Mouse (Mus musculus) liver, embryonic 14.5 days (tissue): ENCODE data around the gene Pptc7. TPM values are rescaled to one million over a fixed set of nuclear protein-coding genes. Genes with fewer than 3 reads are reported as not detected.

Experiments
- ATAC-seq: fragments of 200-750 bp; cut with Nextera tagmentation; 2 replicates; pipeline ENCODE4 v1.8.0; 2017; ENCODE audit warnings: moderate number of reproducible peaks, mild to moderate bottlenecking, moderate library complexity; ENCODE audit not compliant: insufficient read depth
- DNase-seq, 3 experiments: peaks; one replicate each; pipeline ENCODE4 v3.0.0-alpha.2; 2012 to 2013; ENCODE audit warnings: low read depth in 3 of 3, low spot score in 3 of 3
- H3K27ac ChIP-seq: fragments of 300-500 bp; sonication (generic); 2 replicates; pipeline ENCODE4 v1.5.1; 2014; ENCODE audit warnings: moderate library complexity, mild to moderate bottlenecking, control low read depth, inconsistent platforms
- H3K27me3 ChIP-seq: fragments of 300-500 bp; sonication (generic); 2 replicates; pipeline ENCODE4 v1.6.1; 2014; ENCODE audit warnings: mild to moderate bottlenecking, low read length, moderate library complexity; ENCODE audit not compliant: control insufficient read depth, insufficient read depth
- H3K36me3 ChIP-seq: fragments of 300-500 bp; sonication (generic); replicated peaks from 2 replicates; pipeline ENCODE4 v1.6.1; 2014; ENCODE audit warnings: low read depth; ENCODE audit not compliant: control insufficient read depth, insufficient read depth
- H3K4me1 ChIP-seq, 2 experiments: fragments of 200-500 bp in 1 of 2; fragments of 300-500 bp in 1 of 2; sonication (generic) in 1 of 2; replicated peaks; 2 replicates each; pipeline ENCODE4 v1.6.1; 2012 to 2014; ENCODE audit warnings: antibody characterized with exemption in 1 of 2, inconsistent platforms in 1 of 2, low read length in 1 of 2; ENCODE audit not compliant: control insufficient read depth in 2 of 2, insufficient read depth in 2 of 2
- H3K4me2 ChIP-seq: fragments of 300-500 bp; sonication (generic); 2 replicates; pipeline ENCODE4 v1.6.1; 2014; ENCODE audit warnings: low read depth, mild to moderate bottlenecking, control low read depth, moderate library complexity
- H3K4me3 ChIP-seq, 2 experiments: fragments of 200-500 bp in 1 of 2; fragments of 300-500 bp in 1 of 2; sonication (generic) in 1 of 2; 2 replicates each; pipeline ENCODE4 v1.5.1; 2012 to 2014; ENCODE audit warnings: low read depth in 2 of 2, low read length in 2 of 2, mild to moderate bottlenecking in 2 of 2, control low read depth in 1 of 2, inconsistent platforms in 1 of 2, moderate library complexity in 1 of 2; ENCODE audit not compliant: insufficient read depth in 1 of 2
- H3K9ac ChIP-seq: fragments of 300-500 bp; sonication (generic); replicated peaks from 2 replicates; pipeline ENCODE4 v1.6.1; 2014; ENCODE audit warnings: mild to moderate bottlenecking, control low read depth, moderate library complexity
- H3K9me3 ChIP-seq: fragments of 300-500 bp; sonication (generic); 2 replicates; pipeline ENCODE4 v1.6.1; 2016; ENCODE audit warnings: low read length, mixed read lengths; ENCODE audit not compliant: control insufficient read depth
- CTCF ChIP-seq: IDR thresholded peaks from 2 replicates; pipeline ENCODE4 v1.5.1; 2016; ENCODE audit warnings: antibody characterized with exemption, low read depth, control low read depth
- EP300 ChIP-seq: IDR thresholded peaks from 2 replicates; pipeline ENCODE4 v1.6.1; 2016; ENCODE audit warnings: antibody characterized with exemption, low read depth
- WGBS: fragments of 180-500 bp; shearing (Covaris S2); extraction: QIAGEN DNeasy Blood & Tissue Kit; methylation state at CpG from one replicate; pipeline ENCODE4 v1.1.7; 2014; ENCODE audit not compliant: insufficient replicate concordance; 5-methylcytosine and 5-hydroxymethylcytosine counted together
- polyA plus RNA-seq, 2 experiments: library from polyadenylated mRNA; depleted of rRNA in 1 of 2; stranded (reverse) in 1 of 2; unstranded in 1 of 2; fragments of >200 nt; fragmentation: Nextera tagmentation in 1 of 2; extraction: Ambion mirVana in 1 of 2; gene quantifications; 2 replicates each; pipeline versions ENCODE4 v1.2.1 to v1.2.3; 2012 to 2014

The Pptc7 gene
- polyA plus RNA-seq, 2 experiments = 2.7 to 3.5 TPM

- WGBS = 75% methylated on average over 14 of the region's 14 CpGs
- H3K4me1 ChIP-seq = peaks cover 0 to 10% of the 10 kb centered on the region in 2 experiments; a peak in 2 of 4 replicates
- H3K27ac ChIP-seq = no peak overlapping the region
- H3K36me3 ChIP-seq = no peaks in the 10 kb centered on the region; the same call in 1 of the 2 replicates
- H3K4me3 ChIP-seq = no peak overlapping the region
- no peak for ATAC-seq
- H3K4me2 ChIP-seq = no peak overlapping the region
- no peak for DNase-seq
- TF ChIP-seq CTCF (no peak), EP300 (no peak)
- H3K27me3 ChIP-seq = no peaks in the 10 kb centered on the region
- H3K9me3 ChIP-seq = no peaks in the 10 kb centered on the region
- no peak overlapping the region for H3K9ac ChIP-seq
These were observed 35.5 kb downstream of the Pptc7 start for GRCm38 (mm10) chr5:122319474-122320204.

DNA sequence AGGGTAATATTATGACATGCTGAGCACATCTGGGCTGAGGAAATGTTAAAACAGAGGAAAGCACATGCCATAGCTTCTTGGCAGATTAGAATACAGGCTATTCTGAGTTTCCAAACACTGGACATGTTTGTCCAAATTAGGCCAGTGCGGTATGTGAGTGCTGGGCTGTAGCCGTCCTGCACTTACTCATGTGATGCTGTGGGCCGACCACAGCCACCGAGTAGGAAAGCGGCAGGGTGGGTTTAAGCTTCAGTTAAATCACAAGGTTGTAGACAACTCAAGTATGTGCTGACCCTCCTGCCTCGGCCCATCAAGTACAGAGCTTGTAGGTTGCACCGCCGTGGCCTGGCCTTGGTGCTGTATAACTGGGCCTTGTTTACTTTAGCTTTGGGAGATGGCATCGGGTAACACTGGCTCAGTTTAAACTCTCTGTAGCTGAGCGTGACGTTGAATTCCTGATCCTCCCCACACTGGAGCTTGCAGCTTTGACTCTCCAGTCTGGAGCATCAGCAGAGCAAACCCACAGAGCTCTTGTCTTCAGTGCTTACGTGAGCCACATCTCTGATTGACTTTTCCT, 36.1 kb downstream of the Pptc7 start:
- DNase-seq (no peak), ATAC-seq (no peak)
- Histone ChIP-seq H3K27me3 (no peaks in the 10 kb centered on the region), H3K27ac (no peak overlapping the region), H3K4me2 (no peak overlapping the region), H3K4me3 (no peak overlapping the region), H3K36me3 (peaks cover 3% of the 10 kb centered on the region; the same call in 1 of the 2 replicates), H3K9ac (no peak overlapping the region), H3K4me1 (peaks cover 0 to 4% of the 10 kb centered on the region in 2 experiments; a peak in 1 of 4 replicates), H3K9me3 (no peaks in the 10 kb centered on the region)
- WGBS = 76% methylated on average over 12 of the region's 12 CpGs
- TF ChIP-seq CTCF (no peak), EP300 (no peak)

DNA sequence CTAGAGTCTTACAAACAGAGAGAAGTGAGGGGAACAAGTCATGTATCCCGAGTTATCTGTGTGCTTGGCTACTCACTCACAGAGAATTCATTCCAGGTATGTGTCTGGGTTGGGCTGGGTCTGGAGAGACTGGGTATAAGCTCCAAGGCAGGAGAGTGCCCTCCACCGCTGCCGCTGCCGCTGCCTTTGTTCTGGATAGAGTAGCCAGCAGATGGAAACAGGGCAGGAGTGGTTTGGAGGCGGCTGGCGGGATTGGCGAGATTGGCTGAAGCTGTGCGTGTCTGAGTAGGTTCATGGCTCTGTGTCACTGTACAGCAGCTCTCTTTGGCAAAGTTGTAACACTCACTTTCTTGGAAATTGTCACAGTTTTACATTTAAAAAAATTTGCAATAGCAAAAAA, 39.4 kb downstream of the Pptc7 start:
- Histone ChIP-seq H3K36me3 (peaks cover 3% of the 10 kb centered on the region; the same call in 1 of the 2 replicates), H3K27me3 (no peaks in the 10 kb centered on the region), H3K4me1 (no peaks in the 10 kb centered on the region), H3K9me3 (no peaks in the 10 kb centered on the region), H3K4me3 (no peak overlapping the region), H3K9ac (no peak overlapping the region), H3K4me2 (no peak overlapping the region), H3K27ac (no peak overlapping the region)
- no peak for ATAC-seq
- no peak for TF ChIP-seq CTCF
- no peak for TF ChIP-seq EP300
- no peak for DNase-seq
- WGBS = 80% methylated on average over 8 of the region's 8 CpGs

DNA sequence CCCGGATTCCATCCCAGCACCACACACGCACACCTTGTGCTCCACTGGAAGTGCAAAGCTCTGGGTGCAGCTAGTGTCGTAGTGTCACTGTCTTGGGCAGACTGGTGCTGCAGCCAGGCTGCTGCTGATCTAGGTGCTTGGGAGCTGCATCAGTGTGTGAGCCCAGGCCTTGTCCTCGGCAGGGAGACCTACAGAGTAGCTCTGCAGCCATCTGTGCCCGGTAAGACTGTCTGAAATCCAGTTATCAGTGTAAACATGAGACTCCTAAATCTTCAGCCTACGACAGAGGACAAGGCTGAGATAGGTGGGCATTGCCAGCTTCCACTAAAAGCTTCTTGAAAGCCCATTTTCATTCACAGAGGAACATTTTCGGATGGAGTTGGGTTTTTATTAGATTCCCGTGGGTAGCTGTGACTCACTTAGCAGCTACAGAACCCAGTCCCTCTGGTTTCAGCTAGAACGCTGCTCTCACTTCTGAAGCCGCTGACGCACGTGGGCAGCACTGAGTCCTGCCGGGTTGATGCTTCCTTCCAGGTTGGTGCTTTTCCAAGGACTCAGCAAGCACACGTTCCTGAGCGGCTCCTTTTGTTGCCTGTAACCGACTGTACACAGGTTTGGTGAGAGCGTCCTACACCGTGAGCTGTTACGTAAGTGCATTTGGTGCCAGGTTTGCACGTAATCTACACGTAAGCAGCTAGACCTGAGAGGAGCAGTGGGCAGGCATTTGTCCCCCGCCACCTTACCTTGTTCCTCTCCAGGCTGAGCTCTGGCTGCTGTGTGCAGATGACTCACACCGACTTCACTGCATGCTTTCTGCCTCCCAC, 40.7 kb downstream of the Pptc7 start:
- no peak for TF ChIP-seq CTCF
- TF ChIP-seq EP300 = no peak
- Histone ChIP-seq H3K36me3 (peaks cover 3% of the 10 kb centered on the region; the same call in 1 of the 2 replicates), H3K9ac (no peak overlapping the region), H3K4me2 (no peak overlapping the region), H3K4me1 (no peaks in the 10 kb centered on the region), H3K27me3 (no peaks in the 10 kb centered on the region), H3K4me3 (no peak overlapping the region), H3K9me3 (no peaks in the 10 kb centered on the region), H3K27ac (no peak overlapping the region)
- no peak for ATAC-seq
- no peak for DNase-seq
- WGBS = 81% methylated on average over 23 of the region's 23 CpGs

DNA sequence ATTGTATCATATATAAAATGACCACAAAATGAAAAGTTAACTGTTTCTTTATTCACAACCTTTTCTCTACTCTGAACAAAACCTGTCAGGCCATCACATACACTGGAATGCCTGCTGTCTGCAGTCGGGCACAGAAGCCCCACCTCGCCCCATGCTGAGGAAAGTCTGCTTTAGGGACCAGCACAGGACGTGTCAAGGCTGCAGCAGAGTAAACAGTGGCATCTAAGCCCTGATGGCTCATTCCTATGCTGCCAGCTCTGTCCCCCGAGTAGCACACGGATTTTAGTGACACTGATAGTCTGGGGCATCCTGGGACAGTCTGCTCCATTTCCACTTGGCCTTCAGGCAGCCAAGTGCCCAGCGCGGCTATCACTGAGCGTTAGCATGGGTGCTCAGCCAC, 41.3 kb downstream of the Pptc7 start:
- Histone ChIP-seq H3K27ac (no peak overlapping the region), H3K9ac (no peak overlapping the region), H3K27me3 (no peaks in the 10 kb centered on the region), H3K4me2 (no peak overlapping the region), H3K4me1 (no peaks in the 10 kb centered on the region), H3K36me3 (peaks cover 3% of the 10 kb centered on the region; the same call in 1 of the 2 replicates), H3K4me3 (no peak overlapping the region), H3K9me3 (no peaks in the 10 kb centered on the region)
- TF ChIP-seq CTCF (no peak), EP300 (no peak)
- 83% methylated on average over 8 of the region's 8 CpGs for WGBS
- DNase-seq (no peak), ATAC-seq (no peak)
